Mouse (Mus musculus) ovary, postnatal 10 days (tissue): ENCODE measurements at regions not wholly inside any gene's neighbourhood (a gene's known extent, or its start where the extent isn't known, plus 50 kb on each side); places are given as distances from the start of the nearest gene placed in this dataset.

ENCODE experiments used
- DNase-seq: peaks from one replicate; pipeline ENCODE4 v3.0.0; 2022; ENCODE audit warnings: low spot score

DNA sequence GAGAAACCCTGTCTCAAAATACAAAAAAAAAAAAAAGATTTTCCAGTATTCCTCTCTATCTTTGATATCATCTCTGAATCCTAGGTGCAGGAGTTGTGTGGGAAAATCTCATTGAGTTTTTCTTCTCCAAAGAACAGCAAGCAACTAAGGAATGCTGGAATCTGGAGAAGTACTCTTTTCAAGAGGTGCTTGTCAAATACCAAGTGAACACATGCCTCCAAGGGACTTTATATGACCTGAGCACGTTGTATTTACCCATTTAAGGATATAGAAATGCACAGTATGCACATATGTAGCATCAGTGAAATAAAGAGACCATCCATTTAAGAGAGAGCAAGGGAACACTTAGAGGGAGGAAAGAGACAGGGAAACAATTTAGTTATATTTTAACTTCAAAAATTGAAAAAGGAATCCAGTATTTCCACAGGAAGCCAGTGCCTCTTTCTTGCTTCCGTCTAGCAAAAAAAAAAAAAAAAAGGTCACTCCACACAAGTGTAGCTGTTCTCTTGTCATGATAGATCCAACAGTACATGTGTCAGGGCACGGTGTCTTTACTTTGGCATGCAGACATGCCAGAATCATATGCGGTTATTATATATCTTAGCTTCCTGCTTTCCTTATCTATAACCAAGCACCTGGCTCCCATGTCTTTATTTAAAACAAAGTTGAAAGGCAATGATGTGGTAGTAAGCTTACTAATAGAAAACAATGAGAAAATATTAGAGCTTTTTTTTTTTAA lies 212.1 kb upstream of the Etaa1 start:
- no peak for DNase-seq

DNA sequence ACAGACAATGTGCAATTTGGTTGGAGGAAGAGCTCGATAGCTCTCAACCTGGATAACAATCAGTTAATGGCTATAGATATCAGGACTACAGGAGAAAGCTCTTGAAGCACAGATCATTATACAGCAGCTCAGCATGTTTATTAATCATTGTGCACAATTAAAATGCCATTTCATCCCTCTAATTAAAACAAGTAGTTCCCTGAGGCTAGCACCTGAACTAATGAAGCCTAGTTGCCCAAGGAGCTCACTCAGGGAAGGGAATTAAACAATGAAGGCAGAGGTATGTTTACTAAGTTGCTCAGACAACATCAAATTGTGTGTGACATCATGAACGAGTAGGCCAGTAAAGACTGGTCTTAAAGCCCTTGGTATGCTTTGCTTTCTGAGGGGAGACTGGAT lies 210.3 kb upstream of the Etaa1 start:
- no peak for DNase-seq

DNA sequence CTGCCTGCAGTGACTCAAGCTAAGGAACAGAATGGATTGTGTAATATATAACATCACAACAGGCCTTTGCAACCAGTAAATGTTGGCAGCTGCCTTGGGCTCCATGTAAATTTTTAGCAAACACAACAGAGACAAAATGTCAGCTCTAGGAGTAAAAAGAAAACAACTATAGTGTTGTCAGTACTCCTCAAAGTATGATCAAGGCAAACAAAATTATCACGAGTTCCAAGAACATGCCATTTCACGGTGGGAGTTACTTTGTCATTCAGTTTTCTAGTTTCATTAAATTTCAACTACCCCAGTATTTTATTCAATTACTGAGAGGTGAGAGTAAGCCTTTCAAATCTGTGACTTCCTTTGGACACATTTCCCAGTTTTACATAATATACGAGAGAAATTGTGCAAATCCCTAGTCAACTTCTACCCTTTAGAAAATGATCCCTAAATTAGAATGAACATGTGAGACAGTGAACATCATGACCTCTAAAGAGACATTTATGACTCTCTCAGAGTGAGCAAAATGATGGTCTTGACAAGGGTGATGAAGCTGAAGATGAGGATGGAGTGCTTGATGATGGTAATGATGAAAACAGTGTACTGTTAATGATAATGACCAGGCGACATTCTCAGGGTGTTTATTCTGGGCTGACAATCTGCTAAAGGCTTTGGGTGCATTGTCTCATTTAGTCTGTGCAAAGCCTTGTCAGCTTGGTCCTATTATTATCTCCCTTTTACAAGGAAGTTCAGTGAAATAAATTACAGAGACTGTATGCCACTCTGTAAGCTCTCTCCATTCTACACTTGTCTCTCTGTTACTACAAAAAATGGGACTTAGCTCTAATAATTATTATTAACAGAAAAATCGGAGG lies 209.7 kb upstream of the Etaa1 start:
- no peak for DNase-seq

DNA sequence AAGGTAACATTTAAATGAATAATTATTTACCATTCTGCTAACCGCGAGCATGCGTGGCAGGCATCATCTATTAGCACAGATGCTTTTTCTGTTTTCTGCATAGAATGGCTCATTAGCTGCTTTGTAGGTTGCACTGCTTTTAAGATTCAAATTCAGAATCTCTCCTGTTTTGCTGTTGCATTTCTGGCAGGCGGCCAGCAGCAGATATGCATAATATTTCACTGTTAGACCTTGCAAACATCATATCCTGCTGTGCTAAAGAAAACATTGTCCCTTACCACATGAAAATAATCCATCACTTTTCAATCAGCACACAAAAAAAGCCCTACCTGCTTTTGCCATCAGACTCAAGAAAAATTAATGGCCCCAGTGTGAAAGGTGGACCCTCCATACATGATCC lies 202.8 kb upstream of the Etaa1 start:
- DNase-seq: no peak

DNA sequence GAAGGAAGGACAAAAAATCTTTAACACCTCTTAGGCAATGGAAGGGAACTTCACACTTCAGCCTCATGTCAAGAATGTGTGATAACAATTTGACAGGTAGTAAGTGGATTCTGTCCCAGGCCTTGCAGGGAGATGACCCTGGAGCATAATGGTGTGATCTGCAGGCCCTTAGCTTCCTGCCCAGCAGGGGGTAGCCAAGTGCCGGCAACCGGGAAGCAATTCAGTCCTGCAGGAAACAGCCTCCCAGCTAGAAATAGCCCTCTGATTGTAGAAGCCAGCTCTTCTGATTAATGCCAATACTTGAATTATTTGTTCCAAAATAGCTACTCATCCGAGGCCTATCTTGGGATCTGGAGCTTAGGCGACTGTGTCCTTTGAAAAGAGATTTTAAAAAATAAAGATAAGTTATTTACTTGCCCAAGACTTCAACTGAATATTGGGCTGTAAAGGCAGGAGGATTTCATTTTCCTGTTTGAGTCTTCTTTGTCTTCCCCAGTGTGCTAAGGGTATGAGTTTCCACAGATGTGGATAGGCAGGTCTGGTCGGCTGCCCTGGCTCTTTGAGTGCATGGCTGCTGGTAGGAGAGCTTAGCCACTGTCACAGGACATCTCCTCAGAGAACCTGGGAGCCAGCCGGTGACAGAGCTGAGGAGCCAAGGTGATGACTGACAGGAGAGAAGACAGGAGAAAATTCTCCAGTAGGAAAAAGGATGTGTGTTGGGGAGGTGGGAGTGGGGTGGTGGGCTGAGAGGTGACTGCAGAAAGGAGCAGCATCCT lies 198.3 kb upstream of the Etaa1 start:
- peak; percentile 29 for DNase-seq

DNA sequence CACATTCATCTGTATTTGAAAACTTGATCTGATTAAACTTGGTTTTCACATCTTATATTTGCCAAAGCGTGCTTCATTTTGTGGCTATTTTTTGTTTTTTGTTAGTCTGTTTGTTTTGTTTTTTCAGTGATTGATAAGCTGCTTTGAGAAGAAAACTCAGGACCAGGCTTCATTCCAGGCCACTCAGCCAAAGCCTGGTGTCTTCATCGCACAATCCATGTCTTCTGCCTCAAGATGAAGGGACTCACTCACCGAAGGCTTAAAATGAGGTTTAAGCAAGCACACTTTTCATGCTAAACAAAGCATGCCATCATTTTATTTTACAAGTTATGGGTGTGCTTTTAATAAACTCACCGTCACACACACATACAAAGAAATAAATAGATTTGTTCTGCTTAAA lies 197.7 kb upstream of the Etaa1 start:
- no peak for DNase-seq

DNA sequence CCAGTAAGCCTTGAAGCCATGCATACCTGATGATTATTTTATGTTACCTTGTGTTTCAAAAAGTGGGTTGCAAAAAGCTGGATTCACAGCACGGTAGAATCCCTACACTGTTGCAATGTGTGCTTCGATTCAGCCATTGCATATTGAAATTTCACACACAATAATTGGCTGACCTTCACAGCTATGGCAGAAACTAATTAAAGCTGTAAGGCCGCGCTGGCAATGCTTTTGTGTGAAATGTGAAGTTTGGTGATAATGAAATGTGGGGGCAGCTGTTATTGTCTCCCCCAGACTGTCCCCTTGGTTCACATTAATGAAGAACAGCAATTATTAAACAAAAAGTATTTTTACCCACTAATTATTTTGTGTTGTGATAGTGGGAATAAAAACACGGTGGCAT lies 173.8 kb upstream of the Etaa1 start:
- DNase-seq: no peak

DNA sequence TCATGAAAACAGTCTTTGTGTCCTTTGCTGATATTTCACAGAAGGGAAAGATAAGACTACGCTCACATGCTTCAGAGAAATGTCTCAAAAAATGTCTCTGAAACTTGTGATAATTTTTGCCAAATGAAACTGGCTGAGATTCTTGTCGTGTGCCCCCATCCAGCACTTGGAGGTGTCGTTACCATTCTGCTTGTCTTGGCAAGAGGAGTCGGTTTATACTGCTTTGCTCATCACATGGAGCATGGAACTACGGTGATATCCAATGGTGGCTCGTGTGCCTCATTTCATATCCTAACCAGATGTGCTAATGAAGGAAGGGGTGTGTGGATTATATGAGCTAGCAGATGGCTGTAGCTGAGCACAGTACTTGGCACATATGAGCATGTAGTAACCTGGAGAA lies 169.4 kb upstream of the Etaa1 start:
- DNase-seq: no peak

DNA sequence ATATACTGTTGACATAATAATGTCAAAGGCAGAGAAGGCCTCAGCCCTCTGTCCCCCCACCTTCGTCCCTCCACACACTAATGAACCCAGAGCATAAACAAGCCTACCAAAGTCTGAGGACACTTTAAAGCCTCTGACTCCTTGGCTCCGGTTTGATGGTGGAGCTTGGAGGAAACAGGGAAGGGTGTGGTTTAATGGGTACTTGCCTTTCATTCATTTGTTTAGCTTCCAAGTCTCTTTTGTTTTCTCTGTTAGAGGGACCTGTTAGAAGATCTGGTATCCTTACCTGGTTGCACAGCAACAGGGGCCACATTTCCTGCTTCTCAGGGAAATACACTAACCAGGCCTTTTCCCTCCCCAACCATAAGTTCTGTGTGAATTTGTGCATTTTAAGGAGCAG lies 168.9 kb upstream of the Etaa1 start:
- DNase-seq: no peak

DNA sequence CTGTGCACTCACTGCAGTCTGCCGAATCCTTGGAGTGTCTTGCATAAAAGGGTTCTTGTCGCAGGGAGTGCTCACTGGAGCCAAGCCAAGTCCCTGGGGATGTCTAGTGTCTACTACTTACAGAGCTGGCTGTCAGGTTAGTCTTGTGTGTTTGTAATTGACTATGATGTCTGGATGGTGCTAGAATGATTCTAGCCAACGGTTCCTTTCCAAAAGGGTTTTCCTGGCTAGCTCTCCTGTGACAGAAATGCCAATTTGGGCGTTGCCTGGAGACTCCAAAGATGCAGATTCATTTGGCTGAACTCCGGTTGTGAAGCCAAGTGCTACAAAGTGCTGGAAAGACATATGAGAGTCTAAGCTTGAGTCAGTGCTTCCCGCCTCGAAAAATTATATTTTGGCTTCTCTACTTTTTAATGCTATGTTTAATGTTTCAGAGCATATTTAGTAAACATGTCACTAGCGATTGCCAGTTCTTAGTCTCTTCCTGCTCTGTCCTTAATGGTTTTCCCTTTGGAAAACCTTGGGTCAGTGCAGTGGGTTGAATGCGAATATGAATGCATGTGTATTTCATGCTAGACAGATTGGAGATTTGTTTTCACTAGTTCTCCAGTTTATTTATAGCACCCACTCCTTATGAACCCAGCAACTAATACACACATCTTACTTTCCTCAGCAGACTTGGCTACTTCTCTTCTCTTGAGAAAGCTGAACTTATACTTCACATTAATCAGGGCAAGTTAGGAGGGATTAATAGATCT lies 162.2 kb upstream of the Etaa1 start:
- DNase-seq: peak; percentile 9

DNA sequence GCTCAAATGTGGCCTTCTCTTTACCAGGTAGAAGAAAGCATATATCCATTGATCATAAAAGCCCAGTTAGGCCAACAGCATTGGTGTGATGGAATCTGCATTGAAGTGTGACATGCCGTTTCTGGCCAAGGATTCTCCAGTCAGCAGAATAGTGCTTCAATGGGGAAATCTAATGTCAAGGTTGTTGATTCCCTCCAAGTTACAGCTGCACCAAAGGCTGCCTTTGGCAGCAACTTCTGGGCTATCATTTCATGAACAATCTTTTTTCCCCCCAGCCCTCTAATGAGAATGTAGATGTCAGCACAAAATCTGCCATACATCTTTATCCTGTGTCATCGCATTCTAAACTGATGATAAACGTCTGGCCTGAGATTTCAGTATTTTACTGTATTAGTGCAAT lies 149.2 kb upstream of the Etaa1 start:
- DNase-seq: no peak

DNA sequence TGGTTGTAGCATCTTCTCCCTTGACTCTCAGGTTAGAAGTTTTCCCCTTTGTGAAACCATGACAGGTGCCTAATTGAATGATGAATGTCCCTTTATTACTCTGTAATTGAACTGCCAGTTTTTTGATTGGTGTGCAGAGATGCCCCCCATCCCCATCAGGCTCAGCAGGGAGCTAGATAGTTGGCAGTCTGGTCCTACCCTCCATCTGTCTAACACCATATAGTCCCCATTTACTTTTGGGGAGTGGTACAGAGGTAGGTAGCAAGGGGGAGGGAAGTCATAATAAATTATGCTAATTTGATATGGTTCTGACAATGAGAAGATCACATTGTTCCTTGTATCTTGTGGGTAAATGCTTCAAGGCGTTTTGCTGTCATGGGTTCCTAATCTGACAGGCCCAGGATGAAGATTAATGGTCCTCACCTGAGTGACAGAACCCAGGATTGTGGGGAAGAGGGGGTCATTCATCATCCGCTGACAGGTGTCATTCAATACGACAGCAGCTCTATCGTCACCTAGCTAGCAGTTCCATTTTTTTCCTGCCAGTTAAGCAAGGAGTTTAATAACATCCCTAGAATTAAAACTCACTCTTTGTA lies 122.3 kb upstream of the Etaa1 start:
- no peak for DNase-seq

DNA sequence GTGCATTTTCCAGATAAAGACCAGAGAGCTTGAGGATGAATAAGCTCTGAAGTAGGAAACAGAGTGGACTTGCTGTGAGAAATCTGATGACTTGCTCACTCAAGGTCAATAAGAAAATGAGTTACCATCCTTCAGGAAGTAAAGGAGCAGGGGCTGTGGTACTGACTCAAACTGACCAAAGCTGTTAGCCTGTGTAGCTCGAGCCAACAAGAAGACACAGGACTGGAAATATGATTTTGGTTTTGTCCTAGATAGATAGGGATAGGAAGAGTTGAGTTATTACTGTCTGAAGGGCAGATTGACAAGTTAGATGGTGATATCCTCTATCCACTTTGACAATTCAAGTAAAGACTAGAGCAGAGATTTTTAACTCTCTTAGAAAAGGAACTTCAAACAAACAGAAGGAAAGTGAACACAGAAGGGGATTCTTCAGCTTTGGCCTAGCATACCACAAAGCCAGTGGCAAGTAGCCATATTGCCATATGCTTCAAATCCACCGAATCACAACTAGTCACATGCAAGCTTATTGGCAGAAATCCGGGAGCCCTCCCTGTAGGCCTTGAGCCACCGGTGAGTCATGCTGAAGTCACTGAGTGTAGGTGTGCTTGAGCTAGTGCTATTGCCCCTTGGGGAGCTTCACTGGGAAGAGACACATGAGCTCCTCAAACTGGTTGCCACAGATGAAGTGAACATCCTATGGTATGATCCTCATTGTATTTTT lies 117.1 kb upstream of the Etaa1 start:
- no peak for DNase-seq

DNA sequence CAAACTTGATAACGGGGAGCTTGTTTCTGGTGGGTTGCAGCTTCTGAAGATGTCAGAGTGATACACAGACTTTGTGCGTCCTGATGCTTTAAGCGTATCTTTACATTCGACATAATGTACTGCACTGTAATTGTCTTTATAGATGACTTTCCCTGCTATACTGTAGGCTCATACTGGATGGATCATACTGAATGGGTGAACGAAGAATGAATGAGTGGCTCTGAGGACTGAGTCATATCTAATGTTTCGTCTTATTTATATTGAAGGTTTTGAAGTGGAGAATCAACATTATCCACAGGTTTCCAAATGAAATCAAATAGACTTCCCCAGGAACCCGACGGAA lies 116.3 kb upstream of the Etaa1 start:
- DNase-seq: no peak

DNA sequence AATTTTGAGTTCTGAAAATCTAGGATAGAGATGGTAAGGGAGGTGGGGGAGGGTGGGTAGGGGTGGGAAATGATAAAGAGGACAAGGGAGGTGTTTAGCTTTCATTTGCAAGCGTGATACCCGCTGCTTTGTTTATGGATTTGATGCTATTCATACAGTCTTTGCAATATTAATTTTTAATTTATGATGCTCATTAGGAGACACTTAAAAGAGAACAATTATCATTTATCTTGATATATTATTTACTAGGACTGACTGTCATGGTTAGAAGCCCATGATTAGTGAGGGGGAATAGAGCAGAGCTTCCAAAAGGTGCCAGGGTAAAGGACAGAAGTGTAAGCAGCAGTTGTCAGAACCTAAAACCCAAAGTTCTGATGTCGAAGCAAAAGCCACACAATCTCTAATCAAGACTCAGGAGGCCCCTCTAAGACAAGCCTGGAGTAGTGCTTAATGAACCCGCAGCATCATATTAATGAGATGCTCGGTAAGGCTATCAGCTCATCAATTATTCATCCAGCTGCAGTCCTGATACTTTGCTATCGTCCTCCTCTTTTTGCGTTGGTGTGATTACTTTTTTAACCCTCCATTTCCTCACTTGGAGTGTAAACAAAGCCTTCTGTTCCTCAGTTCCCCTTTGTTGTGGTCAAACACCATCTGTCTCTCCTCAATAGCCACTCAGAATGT lies 115.8 kb upstream of the Etaa1 start:
- no peak for DNase-seq

DNA sequence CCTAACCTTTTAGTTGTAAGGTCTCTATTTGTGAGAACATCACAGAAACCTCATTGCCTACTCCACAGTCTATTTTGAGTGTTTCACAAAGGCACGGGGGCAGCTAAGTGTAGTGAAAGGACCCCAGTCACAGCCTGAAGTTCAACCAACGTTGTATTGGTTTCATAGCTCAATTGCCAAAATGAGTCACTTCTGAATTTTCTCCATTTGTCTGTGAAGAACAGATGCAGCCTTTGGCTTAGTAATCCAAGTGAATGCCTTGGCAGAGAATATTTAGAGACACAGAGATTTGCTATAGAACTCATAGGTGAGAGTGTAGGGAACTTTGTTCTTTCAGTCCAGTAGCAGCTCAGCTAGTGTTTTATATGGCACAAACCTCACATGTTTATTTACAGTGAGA lies 114.4 kb upstream of the Etaa1 start:
- no peak for DNase-seq

DNA sequence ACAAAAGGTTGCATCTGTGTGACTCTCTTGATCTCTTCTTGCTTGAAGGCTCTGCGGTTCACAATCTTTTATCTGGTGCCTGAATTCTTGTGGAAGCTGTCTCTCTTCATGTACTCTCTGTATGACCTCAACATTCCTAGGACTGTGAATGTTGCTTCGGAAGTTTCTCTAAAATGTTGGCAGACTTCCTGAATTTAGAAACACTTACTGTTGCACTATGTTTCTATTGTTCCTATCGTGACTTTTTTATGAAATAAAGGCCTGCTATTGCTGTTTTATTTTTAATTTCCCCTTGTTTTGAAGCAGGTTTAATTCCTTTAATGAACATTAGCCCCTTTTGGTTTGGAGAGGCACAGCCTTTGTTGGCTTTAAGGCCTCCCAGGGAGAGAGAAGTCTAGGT lies 114.0 kb upstream of the Etaa1 start:
- no peak for DNase-seq

DNA sequence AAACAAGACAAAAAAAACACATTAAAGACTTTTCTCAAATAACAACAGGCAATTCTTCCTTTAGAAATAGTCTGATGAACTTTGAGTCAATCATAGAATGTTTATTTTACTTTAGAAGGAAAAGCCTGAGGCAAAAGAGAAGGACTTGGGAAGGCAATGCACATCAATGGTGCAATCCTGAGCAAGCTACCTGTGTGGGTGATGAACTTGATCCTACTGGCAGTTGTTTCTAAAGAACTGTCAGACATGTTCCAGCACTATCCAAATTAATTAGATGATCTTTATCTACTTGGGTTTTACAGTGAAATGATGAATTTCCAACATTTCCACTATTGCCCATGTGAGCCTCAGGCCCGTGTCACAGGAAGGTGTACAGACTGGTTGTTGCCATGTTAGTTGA lies 87.9 kb upstream of the Etaa1 start:
- DNase-seq: no peak

DNA sequence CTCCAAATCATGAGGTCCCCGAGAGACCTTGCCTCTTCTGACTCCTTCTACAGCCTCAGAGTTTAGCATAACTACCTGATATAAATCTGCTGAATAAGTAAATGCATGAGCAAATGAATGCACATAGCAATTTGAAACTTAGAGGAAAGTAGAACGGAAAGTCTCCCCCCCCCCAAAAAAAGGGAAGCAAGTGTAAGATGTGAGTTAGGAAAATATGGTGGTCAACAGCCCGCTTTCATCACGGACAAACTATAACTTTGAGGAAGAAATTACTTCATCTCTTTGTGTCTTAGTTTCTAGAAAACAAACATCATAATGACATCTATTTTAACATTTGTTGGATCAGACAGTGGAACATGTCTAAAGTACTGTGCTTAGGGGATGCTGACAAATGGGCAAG lies 77.4 kb upstream of the Etaa1 start:
- DNase-seq: no peak

DNA sequence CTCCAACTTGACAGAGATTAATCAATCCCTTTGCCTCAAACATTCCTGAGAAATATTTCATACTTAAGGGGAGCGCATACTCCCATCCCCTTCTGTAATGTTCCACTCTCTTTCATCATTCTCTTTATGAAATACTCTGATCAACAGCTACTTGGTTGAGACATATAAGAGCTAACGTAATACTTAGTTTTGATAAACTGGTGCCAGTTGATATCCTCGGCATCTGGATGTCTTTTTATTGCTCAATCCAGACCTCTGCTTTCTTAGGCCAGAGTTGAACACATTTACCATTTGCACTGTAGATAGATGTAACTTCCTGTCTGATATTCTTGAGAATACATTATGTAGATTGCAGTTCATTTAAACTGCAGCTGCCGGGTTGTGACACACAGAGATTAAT lies 68.4 kb upstream of the Etaa1 start:
- no peak for DNase-seq

DNA sequence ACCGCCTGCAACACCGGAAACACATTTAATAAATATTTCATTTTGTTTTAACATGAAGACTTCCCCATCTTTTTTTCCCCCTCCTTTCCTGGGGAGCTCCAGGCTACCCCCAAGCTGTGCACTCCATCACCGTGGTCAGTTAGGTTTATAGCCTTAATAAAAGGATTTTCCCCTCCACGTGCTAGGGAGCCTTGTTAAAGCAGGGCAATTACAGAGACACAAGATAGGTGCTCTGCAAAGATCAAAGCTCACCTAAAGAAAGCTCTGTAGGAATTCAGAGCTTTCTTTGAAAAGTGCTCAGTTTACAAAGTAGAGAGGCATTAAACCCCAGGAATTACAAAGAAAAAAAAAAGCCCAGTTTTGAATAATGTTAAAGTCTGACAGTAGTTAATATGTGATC lies 61.6 kb upstream of the Etaa1 start:
- DNase-seq: no peak
